Mouse (Mus musculus): ENCODE data around the gene Casc3. TPM values are rescaled to one million over a fixed set of nuclear protein-coding genes. Genes with fewer than 3 reads are reported as not detected.

Casc3 gene
- polyA plus RNA-seq, 1 experiment from 2014 or later = 55.9 TPM

DNA sequence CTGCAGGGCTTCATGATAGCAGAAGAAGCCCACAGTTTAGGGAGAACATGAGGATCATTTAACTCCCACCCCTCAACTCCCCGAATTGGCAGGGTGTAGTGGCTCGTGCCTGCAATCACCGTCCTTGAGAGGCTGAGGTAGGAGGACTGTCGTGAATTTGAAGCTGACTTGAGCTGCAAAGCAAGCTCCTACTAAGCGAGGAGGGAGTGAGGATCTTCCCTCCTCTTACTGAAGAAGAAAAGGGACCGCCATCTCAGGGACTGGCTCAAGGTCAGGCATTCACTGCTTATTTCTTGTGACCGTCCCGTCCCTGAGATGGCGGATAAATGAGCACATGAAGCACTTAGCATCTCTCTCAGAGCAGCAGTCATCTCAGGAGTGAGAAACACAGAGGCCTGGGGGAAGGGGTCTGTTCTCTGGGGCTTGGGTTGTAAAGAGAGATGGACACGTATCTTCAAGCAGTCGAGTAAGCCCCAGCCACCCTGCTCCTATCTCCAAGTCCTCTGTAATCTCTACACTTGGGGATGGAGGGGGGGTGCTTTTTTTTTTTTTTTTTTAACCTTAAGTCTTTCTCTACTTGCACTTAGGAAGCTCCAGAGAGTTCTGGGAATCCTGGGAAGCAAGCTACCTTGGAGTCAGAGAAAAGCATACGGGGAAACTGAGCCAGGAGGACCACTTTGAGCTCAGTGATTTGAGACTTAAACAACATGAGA, 28.5 kb upstream of the Casc3 start:
- Histone ChIP-seq H3K36me3 (0 out of 2 replicates have a peak, but pooled peaks cover 5% of the 10 kb centered on the region), H3K4me1 (replicated peaks) (peaks cover 64% of the 10 kb centered on the region), H3K27me3 (ENCODE audit: insufficient read depth, poor library complexity, severe bottlenecking) (peaks cover 7% of the 10 kb centered on the region; the same call in 1 of the 2 replicates), H3K9me3 (no peaks in the 10 kb centered on the region), H3K4me3 (peak overlapping the region; percentile 53), H3K27ac (peak overlapping the region; percentile 84)
- 58% methylated on average over 12 of the region's 12 CpGs for WGBS
- DNase-seq (ENCODE audit: low spot score) = no peak

DNA sequence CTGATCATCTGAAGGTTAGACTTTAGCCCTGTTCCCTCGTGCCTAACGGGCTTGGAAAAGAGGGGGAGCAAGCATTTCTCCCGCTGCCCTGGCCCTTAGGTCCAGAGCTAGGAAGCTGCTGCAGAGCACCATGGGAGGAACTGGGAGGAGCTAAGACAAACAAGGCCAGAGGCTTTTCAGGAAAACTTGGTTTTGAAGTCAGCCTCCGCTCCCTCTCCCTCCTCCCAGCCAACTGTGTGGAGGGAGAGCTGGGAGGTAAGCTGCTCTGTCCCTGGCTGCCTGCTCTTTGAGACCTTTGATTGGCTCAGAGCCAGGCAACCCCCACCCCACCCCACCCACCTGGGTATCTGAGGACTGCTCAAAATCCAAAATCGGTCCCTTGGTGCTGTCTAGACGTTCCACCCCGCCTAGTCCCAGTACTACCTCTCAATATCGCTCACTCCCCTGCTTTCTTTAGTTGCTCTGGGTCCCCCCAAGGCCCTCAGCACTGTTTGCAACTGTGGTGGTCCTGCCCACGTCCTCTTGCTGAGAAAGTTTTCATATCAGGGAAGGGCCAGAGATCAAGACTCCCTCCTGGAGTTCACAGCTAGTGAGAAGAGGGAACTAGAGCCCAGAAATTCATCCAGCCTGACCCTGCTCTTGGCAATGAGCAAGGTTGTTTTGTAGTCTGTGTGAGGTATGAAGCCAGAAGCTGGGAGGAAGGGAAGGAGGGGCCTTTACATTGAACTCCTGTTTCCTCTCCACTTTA, 27.7 kb upstream of the Casc3 start:
- DNase-seq (ENCODE audit: low spot score) = peak; percentile 52
- 10% methylated on average over 9 of the region's 9 CpGs for WGBS
- peak overlapping the region; percentile 28 for H3K4me3 ChIP-seq
- peaks cover 68% of the 10 kb centered on the region for H3K4me1 ChIP-seq (replicated peaks)
- H3K9me3 ChIP-seq = no peaks in the 10 kb centered on the region
- peaks cover 7% of the 10 kb centered on the region; the same call in 1 of the 2 replicates for H3K27me3 ChIP-seq (ENCODE audit: insufficient read depth, poor library complexity, severe bottlenecking)
- peak overlapping the region; percentile 84 for H3K27ac ChIP-seq
- H3K36me3 ChIP-seq = no peaks in the 10 kb centered on the region

DNA sequence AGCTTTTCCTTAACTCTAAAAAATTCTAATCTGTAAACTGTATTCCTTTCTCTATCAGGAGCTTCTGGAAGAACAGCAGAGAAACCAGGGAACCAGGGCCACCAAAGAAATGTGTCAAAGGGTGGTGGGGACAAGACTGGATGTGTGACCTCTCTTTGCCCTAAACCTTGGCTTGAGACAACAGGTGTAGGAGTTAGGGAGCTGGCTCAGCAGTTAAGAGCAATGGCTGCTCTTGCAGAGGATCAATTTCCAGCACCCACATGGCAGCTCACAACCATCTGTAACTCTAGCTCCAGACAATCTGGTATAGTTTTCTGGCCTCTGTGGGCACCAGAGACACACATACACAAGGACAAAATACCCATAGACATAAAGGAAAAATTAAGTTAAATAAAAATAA, 26.8 kb upstream of the Casc3 start:
- H3K9me3 ChIP-seq = no peaks in the 10 kb centered on the region
- DNase-seq (ENCODE audit: low spot score) = no peak
- no peak overlapping the region for H3K4me3 ChIP-seq
- H3K27ac ChIP-seq = no peak overlapping the region; the same call in 1 of the 2 replicates
- H3K36me3 ChIP-seq = no peaks in the 10 kb centered on the region
- H3K4me1 ChIP-seq (replicated peaks) = peaks cover 70% of the 10 kb centered on the region
- H3K27me3 ChIP-seq (ENCODE audit: insufficient read depth, poor library complexity, severe bottlenecking) = peaks cover 7% of the 10 kb centered on the region; the same call in 1 of the 2 replicates

DNA sequence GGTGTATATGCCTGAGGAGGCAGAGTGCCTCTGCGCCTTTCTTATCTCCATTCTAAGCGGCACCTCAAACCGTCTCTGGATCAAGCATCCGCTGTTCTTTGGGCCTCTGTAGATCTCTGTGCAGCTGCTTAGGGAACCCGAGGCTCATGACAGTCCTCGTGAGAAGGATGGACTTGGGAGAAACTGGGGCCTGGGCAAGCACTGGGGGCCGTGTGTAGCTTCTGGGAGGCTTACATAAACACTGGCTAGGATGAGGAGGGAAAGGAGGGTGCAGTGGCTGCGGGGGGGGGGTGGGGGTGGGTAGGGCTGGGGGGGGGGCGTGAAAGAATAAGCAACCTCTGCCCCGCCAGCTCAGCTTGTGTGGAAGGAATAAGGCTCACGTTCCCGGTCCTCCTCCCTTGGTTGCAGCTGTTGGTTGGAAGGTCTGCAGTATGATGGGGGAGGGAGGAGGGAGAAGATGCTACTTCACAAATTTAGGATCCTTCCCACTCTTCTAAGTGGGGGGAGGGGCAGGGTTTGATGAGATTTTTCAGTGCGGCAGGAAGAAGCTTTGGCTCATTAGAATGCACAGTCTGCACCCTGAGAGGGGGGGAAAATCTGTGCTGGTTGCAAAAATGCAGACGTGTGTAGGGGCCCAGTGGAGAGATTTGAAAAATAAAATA, 22.7 kb upstream of the Casc3 start:
- 14% methylated on average over 13 of the region's 14 CpGs for WGBS
- Histone ChIP-seq H3K4me1 (replicated peaks) (peaks cover 68% of the 10 kb centered on the region), H3K4me3 (peak overlapping the region; percentile 42), H3K36me3 (no peaks in the 10 kb centered on the region), H3K27me3 (ENCODE audit: insufficient read depth, poor library complexity, severe bottlenecking) (peaks cover 5% of the 10 kb centered on the region), H3K27ac (peak overlapping the region; percentile 90), H3K9me3 (no peaks in the 10 kb centered on the region)
- DNase-seq (ENCODE audit: low spot score) = peak; percentile 43

DNA sequence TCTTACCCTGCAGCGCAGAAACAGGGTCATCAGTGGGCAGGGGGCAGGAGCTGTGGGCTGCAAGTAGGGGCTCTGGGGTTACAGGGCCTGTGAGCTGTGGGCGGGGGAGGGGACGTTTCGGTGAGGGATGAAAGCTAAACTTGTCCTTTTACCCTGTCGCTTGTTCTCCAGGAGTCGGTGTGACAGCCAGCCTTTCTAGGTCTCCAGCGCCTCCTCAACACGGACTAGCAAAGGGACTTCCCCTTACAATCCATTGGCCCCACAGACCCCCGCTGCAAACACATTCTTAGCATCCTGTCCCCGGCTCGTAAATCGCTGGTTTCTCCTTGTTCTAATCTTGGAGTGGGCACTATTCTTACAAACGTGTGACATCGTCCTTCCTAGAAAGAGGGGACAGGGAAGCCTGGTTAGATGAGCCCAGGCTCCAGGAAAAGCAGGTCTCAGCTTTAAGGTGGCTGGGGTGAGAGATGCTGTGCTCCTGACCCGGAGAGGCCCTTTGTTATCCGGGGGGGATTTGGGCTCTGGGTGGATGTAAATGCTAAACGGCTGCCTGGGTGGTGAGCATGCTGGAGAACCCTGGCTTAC, 22.0 kb upstream of the Casc3 start:
- peak overlapping the region; percentile 90 for H3K27ac ChIP-seq
- H3K4me3 ChIP-seq = peak overlapping the region; percentile 42
- H3K9me3 ChIP-seq = no peaks in the 10 kb centered on the region
- peak; percentile 52 for DNase-seq (ENCODE audit: low spot score)
- 1% methylated on average over 17 of the region's 17 CpGs for WGBS
- H3K36me3 ChIP-seq = no peaks in the 10 kb centered on the region
- peaks cover 5% of the 10 kb centered on the region; the same call in 1 of the 2 replicates for H3K27me3 ChIP-seq (ENCODE audit: insufficient read depth, poor library complexity, severe bottlenecking)
- peaks cover 65% of the 10 kb centered on the region for H3K4me1 ChIP-seq (replicated peaks)

DNA sequence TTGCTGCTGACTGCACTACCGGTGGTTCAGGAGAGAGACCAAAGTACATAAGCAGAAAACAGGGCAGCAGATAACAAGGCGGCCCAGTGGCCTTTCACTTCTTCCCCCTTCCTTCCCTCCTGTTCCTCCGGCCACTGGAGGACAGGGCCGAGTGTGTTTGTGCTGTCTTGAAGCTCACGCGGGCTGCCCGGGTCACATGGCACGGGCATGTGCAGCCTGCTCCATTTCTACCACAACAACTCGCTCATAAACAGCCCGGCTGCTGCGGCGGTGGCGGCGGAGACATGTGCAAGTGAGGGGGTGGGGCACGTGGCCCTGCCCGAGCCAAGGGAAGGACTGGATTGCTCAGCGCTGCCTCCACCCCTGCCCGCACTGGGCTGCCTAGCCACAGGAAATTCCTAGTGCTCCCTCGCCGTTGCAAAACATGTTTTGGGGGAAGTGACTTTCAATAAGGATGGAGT, 21.4 kb upstream of the Casc3 start:
- Histone ChIP-seq H3K36me3 (no peaks in the 10 kb centered on the region), H3K27me3 (ENCODE audit: insufficient read depth, poor library complexity, severe bottlenecking) (peaks cover 5% of the 10 kb centered on the region; the same call in 1 of the 2 replicates), H3K4me1 (replicated peaks) (peaks cover 64% of the 10 kb centered on the region), H3K27ac (peak overlapping the region; percentile 90), H3K4me3 (peak overlapping the region; percentile 42), H3K9me3 (no peaks in the 10 kb centered on the region)
- peak; percentile 81 for DNase-seq (ENCODE audit: low spot score)
- under 1% methylated on average over 20 of the region's 20 CpGs for WGBS

DNA sequence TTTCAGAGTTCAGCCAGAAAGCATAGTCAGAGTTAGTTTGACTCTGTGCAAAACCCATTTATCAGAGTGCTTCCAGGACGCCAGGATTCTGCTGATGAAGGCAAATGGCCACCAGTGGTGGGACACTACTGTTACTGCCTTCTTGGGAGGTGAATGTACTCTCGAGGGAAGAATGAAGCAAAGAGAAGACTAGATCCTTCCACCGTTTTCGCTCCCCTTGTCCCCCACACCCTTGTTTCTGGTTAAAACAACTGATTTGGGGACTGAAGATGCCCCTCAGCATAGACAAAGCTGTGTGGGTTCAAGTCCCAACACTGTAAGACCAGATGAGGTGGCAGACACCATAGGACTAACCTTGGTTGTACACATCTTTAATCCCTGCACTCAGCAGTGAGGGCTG, 20.6 kb upstream of the Casc3 start:
- Histone ChIP-seq H3K4me1 (replicated peaks) (peaks cover 73% of the 10 kb centered on the region), H3K27ac (no peak overlapping the region; the same call in 1 of the 2 replicates), H3K9me3 (no peaks in the 10 kb centered on the region), H3K36me3 (no peaks in the 10 kb centered on the region), H3K27me3 (ENCODE audit: insufficient read depth, poor library complexity, severe bottlenecking) (peaks cover 5% of the 10 kb centered on the region; the same call in 1 of the 2 replicates), H3K4me3 (no peak overlapping the region)
- DNase-seq (ENCODE audit: low spot score) = no peak
- WGBS = 67% methylated on average over 4 of the region's 4 CpGs

DNA sequence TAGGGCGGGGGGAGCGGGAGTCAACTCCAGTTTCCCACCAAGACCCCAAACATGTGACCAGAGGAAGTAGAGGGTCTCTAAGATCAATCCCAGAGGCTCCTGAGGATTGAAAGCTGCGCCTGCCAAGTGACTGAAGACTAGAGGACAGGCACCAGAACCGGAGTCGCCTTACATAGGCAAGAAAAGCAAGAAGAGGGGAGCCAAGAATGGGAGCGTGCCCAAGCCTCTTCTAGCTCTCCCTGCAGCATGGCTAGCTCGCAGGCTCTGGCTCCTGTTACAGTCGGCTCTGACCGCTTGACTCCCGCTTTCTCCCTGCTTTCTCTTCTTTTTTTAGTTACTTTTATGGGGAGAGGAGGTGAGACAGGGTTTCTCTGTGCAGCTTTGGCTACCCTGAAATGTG, 19.5 kb upstream of the Casc3 start:
- Histone ChIP-seq H3K4me1 (replicated peaks) (peaks cover 78% of the 10 kb centered on the region), H3K9me3 (no peaks in the 10 kb centered on the region), H3K27ac (peak overlapping the region; percentile 60), H3K36me3 (no peaks in the 10 kb centered on the region), H3K4me3 (no peak overlapping the region), H3K27me3 (ENCODE audit: insufficient read depth, poor library complexity, severe bottlenecking) (peaks cover 5% of the 10 kb centered on the region; the same call in 1 of the 2 replicates)
- DNase-seq (ENCODE audit: low spot score) = no peak
- WGBS = 73% methylated on average over 10 of the region's 10 CpGs

DNA sequence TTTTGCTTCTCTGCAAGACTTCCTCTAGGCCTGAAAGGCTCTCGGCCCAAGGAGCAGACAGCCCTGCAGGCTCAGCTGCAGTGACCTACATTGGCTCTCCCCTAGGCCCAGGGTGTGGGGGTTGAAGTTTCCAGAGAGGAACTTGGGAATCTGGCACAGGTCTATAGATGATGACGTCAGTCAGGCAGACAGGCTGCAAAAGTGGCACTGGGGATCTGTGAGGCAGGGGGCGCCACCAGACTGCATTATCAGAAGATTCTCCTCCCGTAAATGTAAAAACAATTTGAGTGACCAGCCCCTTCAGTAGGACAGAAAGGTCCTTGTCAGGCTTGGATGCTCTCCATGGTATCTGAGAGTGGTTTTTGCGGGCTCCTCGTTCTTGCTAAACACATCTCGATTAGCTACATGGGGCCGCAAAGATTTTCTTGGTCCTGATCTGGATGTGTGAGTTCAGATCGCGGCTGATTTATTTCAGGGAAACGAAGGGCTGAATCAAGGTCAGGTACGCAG, 18.9 kb upstream of the Casc3 start:
- WGBS = 10% methylated on average over 12 of the region's 12 CpGs
- Histone ChIP-seq H3K4me1 (replicated peaks) (peaks cover 78% of the 10 kb centered on the region), H3K27me3 (ENCODE audit: insufficient read depth, poor library complexity, severe bottlenecking) (peaks cover 5% of the 10 kb centered on the region; the same call in 1 of the 2 replicates), H3K4me3 (peak overlapping the region; percentile 30), H3K27ac (peak overlapping the region; percentile 60), H3K9me3 (no peaks in the 10 kb centered on the region), H3K36me3 (no peaks in the 10 kb centered on the region)
- DNase-seq (ENCODE audit: low spot score) = peak; percentile 70

DNA sequence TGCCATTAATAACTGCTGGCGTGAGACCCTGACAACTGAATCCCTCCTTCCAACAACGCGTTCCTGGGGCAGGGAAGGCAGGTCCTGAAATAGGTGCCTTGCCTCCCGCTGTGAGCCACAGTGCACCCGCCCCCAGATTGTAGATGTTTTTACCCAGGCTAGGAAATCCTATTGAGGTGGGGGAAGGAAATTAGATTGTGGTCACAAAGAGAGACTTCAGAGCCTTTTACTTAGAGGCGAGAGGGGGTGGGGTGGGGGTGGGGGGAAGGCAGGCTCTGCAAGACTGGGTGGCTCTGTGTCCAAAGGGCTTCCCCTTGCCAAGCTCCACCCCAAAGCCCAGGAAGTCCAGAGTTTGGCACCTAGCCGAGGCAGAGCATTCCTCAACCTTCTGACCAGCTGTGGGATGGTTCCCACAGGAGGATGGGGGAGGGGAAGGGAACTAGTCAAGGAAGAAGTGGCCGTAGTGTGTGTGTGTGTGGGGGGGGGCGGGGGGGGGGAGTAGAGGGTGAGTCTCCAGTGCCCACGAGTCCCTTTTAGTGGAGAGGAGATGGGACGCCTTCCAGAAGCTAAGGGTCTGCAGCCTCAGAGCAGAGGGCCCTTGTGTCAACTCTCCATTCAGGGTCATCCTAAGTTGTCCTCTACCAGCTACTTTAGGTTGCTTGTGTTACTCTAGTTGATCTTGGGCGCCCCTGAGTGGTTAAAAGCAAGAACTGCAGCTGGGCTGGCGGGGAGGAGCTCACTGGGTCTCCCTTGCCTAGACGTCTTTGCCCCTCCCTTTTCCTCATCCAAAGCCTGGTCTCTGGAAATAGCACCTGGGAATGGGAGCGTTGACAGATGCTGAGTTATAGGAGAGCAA, 18.1 kb upstream of the Casc3 start:
- Histone ChIP-seq H3K4me1 (replicated peaks) (peaks cover 74% of the 10 kb centered on the region), H3K36me3 (no peaks in the 10 kb centered on the region), H3K4me3 (peak overlapping the region; percentile 30), H3K9me3 (no peaks in the 10 kb centered on the region), H3K27ac (peak overlapping the region; percentile 77), H3K27me3 (ENCODE audit: insufficient read depth, poor library complexity, severe bottlenecking) (peaks cover 5% of the 10 kb centered on the region; the same call in 1 of the 2 replicates)
- DNase-seq (ENCODE audit: low spot score) = peak; percentile 95
- WGBS = 6% methylated on average over 15 of the region's 15 CpGs

DNA sequence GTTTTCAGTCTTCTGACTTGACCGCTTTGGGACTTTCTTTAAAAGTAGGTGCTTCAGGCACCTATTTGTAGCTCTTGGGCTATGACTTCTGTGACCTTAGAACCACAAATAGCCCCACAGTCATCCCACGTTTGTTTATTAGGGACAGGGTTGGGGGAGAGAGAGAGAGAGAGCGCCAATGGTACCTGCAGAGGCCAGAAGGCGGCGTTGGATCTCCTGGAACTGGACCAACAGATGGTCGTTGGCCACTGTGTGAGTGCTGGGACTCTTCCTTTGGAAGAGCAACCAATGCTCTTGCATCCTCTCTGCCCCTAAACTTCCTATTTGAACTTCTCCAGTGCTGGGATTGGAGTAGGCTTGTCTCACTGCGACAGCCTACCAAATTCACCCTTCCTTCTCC, 17.5 kb upstream of the Casc3 start:
- Histone ChIP-seq H3K27me3 (ENCODE audit: insufficient read depth, poor library complexity, severe bottlenecking) (peaks cover 5% of the 10 kb centered on the region; the same call in 1 of the 2 replicates), H3K36me3 (no peaks in the 10 kb centered on the region), H3K4me1 (replicated peaks) (peaks cover 70% of the 10 kb centered on the region), H3K9me3 (no peaks in the 10 kb centered on the region), H3K4me3 (no peak overlapping the region), H3K27ac (no peak overlapping the region; the same call in 1 of the 2 replicates)
- no peak for DNase-seq (ENCODE audit: low spot score)
- WGBS = 35% methylated on average over 7 of the region's 7 CpGs

Data from hindbrain, embryonic 10.5 days (tissue).